Mouse (Mus musculus): ENCODE data around the gene Vmn1r139. TPM values are rescaled to one million over a fixed set of nuclear protein-coding genes. Genes with fewer than 3 reads are reported as not detected.

The Vmn1r139 gene
- not detected in 2 replicates for polyA plus RNA-seq (2012; rRNA removed)

GRCm38 (mm10) chr7:22068757-22069156 lies at the start of gene Vmn1r139:
Vmn1r139 (plus strand) TSS chr7:22069057.

GRCm38 (mm10) chr7:22028797-22029196 lies 40.1 kb upstream of the Vmn1r139 start, which contains the start of gene Vmn1r138:
Vmn1r138 (minus strand) TSS chr7:22028897.

GRCm38 (mm10) chr7:22056205-22056604 lies 12.7 kb upstream of the Vmn1r139 start, which contains the start of gene Gm6176:
Gm6176 (minus strand) TSS chr7:22056305.

GRCm38 (mm10) chr7:22118145-22118544 lies 49.3 kb downstream of the Vmn1r139 start, which contains the start of gene Gm16451:
Gm16451 (minus strand) TSS chr7:22118245.

GRCm38 (mm10) chr7:22134641-22135040 lies 65.8 kb downstream of the Vmn1r139 start, which contains the start of gene Gm10666:
Gm10666 (minus strand) TSS chr7:22134741.

Other genes with a start within 250 kb of the Vmn1r139 start
- gene Vmn1r135, start 236.7 kb upstream of the Vmn1r139 start, polyA plus RNA-seq (2012; rRNA removed), result not detected in 2 replicates
- not detected in 2 replicates for gene Gm5725, start 224.8 kb upstream of the Vmn1r139 start, polyA plus RNA-seq (2012; rRNA removed)
- not detected in 2 replicates for gene Gm5891, start 147.8 kb upstream of the Vmn1r139 start, polyA plus RNA-seq (2012; rRNA removed)
- not detected in 2 replicates for gene Vmn1r137, start 74.5 kb upstream of the Vmn1r139 start, polyA plus RNA-seq (2012; rRNA removed)
- gene Vmn1r138, start 40.2 kb upstream of the Vmn1r139 start, polyA plus RNA-seq (2012; rRNA removed), result not detected in 2 replicates
- not detected in 2 replicates for gene Gm6176, start 12.8 kb upstream of the Vmn1r139 start, polyA plus RNA-seq (2012; rRNA removed)
- gene Gm16451, start 49.2 kb downstream of the Vmn1r139 start, polyA plus RNA-seq (2012; rRNA removed), result not detected in 2 replicates
- not detected in 2 replicates for gene Gm10666, start 65.7 kb downstream of the Vmn1r139 start, polyA plus RNA-seq (2012; rRNA removed)
- gene Vmn1r142, start 95.0 kb downstream of the Vmn1r139 start, polyA plus RNA-seq (2012; rRNA removed), result not detected in 2 replicates
- not detected in 2 replicates for gene Vmn1r143, start 120.3 kb downstream of the Vmn1r139 start, polyA plus RNA-seq (2012; rRNA removed)
- gene Gm8653, start 132.2 kb downstream of the Vmn1r139 start, polyA plus RNA-seq (2012; rRNA removed), result not detected in 2 replicates
- gene Gm8453, start 160.4 kb downstream of the Vmn1r139 start, polyA plus RNA-seq (2012; rRNA removed), result not detected in 2 replicates

Measured in liver, embryonic 18 days (tissue).